Mouse (Mus musculus): ENCODE measurements around the gene Slc2a12. TPM values are rescaled to one million over a fixed set of nuclear protein-coding genes. Genes with fewer than 3 reads are reported as not detected.

Gene Slc2a12
- total and polyA plus RNA-seq, 3 experiments = 0.01 to 0.35 TPM; not detected in 1

DNA sequence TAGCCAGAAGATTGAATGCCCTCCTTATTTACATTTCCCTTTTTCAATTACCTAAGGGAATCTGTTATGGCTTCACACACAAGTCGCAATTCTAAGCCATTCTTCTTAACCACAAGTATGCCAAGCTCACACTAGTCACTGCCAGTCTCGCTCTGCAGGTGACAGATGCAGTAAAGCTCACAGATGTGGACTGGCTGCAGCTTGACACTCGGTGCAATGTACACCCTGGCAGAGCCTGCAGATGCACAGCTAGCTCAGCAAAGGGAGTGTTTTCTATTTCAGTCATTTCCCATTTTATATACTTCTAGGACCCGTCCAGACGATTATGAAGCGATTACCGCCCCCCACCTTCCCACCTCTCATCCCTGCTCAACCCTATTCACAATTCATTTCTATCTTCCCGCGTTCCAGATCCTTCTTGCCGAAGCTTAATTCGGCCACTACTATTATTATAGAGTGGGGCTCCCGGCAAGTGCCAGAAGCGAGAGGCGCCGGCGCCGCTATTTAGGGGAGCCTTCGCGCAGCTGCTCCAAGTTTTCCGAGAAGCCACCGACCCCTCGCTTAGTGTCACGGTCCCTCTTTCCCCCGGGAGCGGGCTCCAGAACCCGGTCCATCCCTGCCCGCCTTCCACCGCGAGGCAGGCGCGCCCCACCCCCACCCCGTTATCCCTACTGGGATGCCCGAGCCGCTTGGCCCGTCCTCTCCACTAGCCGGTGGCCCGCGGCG lies 85.6 kb downstream of the Slc2a12 start (continued):
- no peak for TF ChIP-seq ZC3H11A (IDR thresholded peaks at IDR 0.05; ENCODE audit: low read depth, low read length)
- no peak for TF ChIP-seq TCF12 (IDR thresholded peaks at IDR 0.05; ENCODE audit: low read depth, low read length)
- no peak for TF ChIP-seq RAD21 (IDR thresholded peaks at IDR 0.05; ENCODE audit: low read depth, low read length)
- no peak for TF ChIP-seq TBP (IDR thresholded peaks at IDR 0.05; ENCODE audit: low read depth, low read length)

DNA sequence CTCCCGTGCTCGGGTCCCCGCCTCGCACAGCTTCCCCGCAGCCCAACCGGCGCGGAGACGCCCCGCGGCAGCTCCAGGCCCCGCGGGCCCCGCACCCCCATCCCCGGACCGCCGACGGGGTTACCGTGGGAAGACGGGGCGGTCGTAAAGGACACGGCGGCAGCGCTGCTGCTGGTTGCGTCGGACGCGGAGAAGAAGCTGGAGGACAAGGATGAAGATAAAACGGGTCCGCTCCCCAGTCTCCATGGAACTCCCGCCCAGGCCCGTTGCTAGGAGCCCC lies 86.1 kb downstream of the Slc2a12 start:
- H3K27me3 ChIP-seq (ENCODE audit: control insufficient read depth in 1 of 2, insufficient read depth in 2 of 2, low read length in 2 of 2) = no peaks in the 10 kb centered on the region
- TF ChIP-seq MYC (IDR thresholded peaks at IDR 0.05; ENCODE audit: low read depth, low read length) (no peak), USF2 (IDR thresholded peaks at IDR 0.05; ENCODE audit: borderline replicate concordance in 1 of 2, insufficient read depth in 1 of 2, low read depth in 1 of 2, low read length in 2 of 2) (no peak), USF1 (IDR thresholded peaks at IDR 0.05; ENCODE audit: low read depth, low read length) (no peak), MYB (IDR thresholded peaks at IDR 0.05; ENCODE audit: low read depth, low read length) (no peak), MAFK (IDR thresholded peaks at IDR 0.05; ENCODE audit: borderline replicate concordance, low read depth, low read length) (no peak), ZKSCAN1 (IDR thresholded peaks at IDR 0.05; ENCODE audit: low read depth, low read length) (no peak), MXI1 (IDR thresholded peaks at IDR 0.05; ENCODE audit: low read depth, low read length) (no peak), POLR2AphosphoS5 (IDR thresholded peaks at IDR 0.05; ENCODE audit: borderline replicate concordance, low read depth, low read length) (no peak), RCOR1 (IDR thresholded peaks at IDR 0.05; ENCODE audit: low read depth, low read length) (no peak), TAL1 (IDR thresholded peaks at IDR 0.05; ENCODE audit: low read length) (no peak), MAX (IDR thresholded peaks at IDR 0.05; ENCODE audit: low read length) (no peak), TCF12 (IDR thresholded peaks at IDR 0.05; ENCODE audit: low read depth, low read length) (no peak), UBTF (IDR thresholded peaks at IDR 0.05; ENCODE audit: borderline replicate concordance, insufficient read depth, low read depth, low read length) (no peak), ZMIZ1 (IDR thresholded peaks at IDR 0.05; ENCODE audit: low read depth, low read length) (no peak), POLR2A (IDR thresholded peaks at IDR 0.05; ENCODE audit: control insufficient read depth in 1 of 2, insufficient read depth in 1 of 2, low read depth in 1 of 2, low read length in 2 of 2, poor library complexity in 1 of 2) (no peak; a peak in 1 of 4 replicates), ZC3H11A (IDR thresholded peaks at IDR 0.05; ENCODE audit: low read depth, low read length) (no peak), JUND (IDR thresholded peaks at IDR 0.05; ENCODE audit: low read depth, low read length) (no peak), KAT2A (conservative IDR thresholded peaks at IDR 0.05; ENCODE audit: low read depth, low read length) (no peak), BHLHE40 (IDR thresholded peaks at IDR 0.05; ENCODE audit: borderline replicate concordance, low read depth, low read length) (no peak), NRF1 (IDR thresholded peaks at IDR 0.05; ENCODE audit: insufficient read depth, low read depth, low read length, poor library complexity, severe bottlenecking) (no peak)

More for the DNA sequence above, 86.1 kb downstream of the Slc2a12 start:
- Histone ChIP-seq H3K9me3 (replicated peaks; ENCODE audit: insufficient read depth, low read length) (no peaks in the 10 kb centered on the region), H3K4me3 (ENCODE audit: control insufficient read depth in 1 of 2, insufficient read depth in 1 of 2, low read depth in 2 of 2, low read length in 2 of 2) (peak overlapping the region; percentile 94 to 100), H3K4me1 (ENCODE audit: control insufficient read depth in 1 of 2, insufficient read depth in 2 of 2, low read length in 2 of 2) (peaks cover 24 to 31% of the 10 kb centered on the region in 2 experiments), H3K79me2 (ENCODE audit: control insufficient read depth, insufficient read depth, low read length, poor library complexity) (peaks cover 50% of the 10 kb centered on the region), H3K27ac (ENCODE audit: control insufficient read depth, low read depth, low read length) (peak overlapping the region; percentile 73), H3K36me3 (ENCODE audit: control insufficient read depth in 1 of 2, insufficient read depth in 2 of 2, low read length in 2 of 2) (peaks cover 8 to 46% of the 10 kb centered on the region in 2 experiments), H3K9ac (ENCODE audit: control insufficient read depth, low read depth, low read length, poor library complexity, severe bottlenecking) (peak overlapping the region; percentile 99)
- no peak for DNase-seq (ENCODE audit: low read depth, low spot score)

Data from MEL (cell line).